Mouse (Mus musculus) thymus, adult 2 months (tissue): ENCODE measurements at regions not wholly inside any gene's neighbourhood (a gene's known extent, or its start where the extent isn't known, plus 50 kb on each side); places are given as distances from the start of the nearest gene placed in this dataset.
"Not testable (repeated sequence)": the region's sequence is repeated elsewhere in the genome, so short reads cannot be mapped to it uniquely, and the experiment has no call there.

Experiments used
- CTCF ChIP-seq: fragments of 200-500 bp; IDR thresholded peaks from 2 replicates; pipeline ENCODE4 v1.5.1; 2012; ENCODE audit warnings: mild to moderate bottlenecking, control low read depth, low read length, moderate library complexity, borderline replicate concordance; ENCODE audit not compliant: control insufficient read depth, poor library complexity, insufficient read depth; ENCODE audit errors: extremely low read depth
- POLR2A ChIP-seq: fragments of 200-500 bp; IDR thresholded peaks from 2 replicates; pipeline ENCODE4 v1.6.1; 2012; ENCODE audit warnings: mild to moderate bottlenecking, low read length, control low read depth, moderate library complexity; ENCODE audit not compliant: control insufficient read depth, poor library complexity, insufficient read depth; ENCODE audit errors: extremely low read depth

GRCm38 (mm10) chr1:161727357-161727756, 60.9 kb downstream of the Fasl start:
- TF ChIP-seq POLR2A, CTCF: not testable (repeated sequence)
